Mouse (Mus musculus) erythroid progenitor cell, adult 5-6 weeks (primary cell): ENCODE results near the gene Itga9. TPM values are rescaled to one million over a fixed set of nuclear protein-coding genes. Genes with fewer than 3 reads are reported as not detected.

Experiments used
- ATAC-seq: replicated peaks from 2 replicates; pipeline ENCODE4 v1.8.0; 2016; ENCODE audit warnings: moderate number of reproducible peaks, mild to moderate bottlenecking, moderate TSS enrichment, inconsistent platforms; ENCODE audit not compliant: poor library complexity, low FRiP score, severe bottlenecking
- total RNA-seq, 2 experiments: library from RNA; stranded (forward) in 1 of 2; stranded (reverse) in 1 of 2; fragments of 150-400 nt in 1 of 2; fragments of 186-747, 209-891 nt in 1 of 2; gene quantifications; 2 replicates each; pipeline versions ENCODE4 v1.2.3 to v1.2.4; 2015 to 2017; ENCODE audit warnings: low replicate concordance in 2 of 2

The Itga9 gene
- total RNA-seq, 2 experiments from 2014 or later: 1.6 to 2.9 TPM

GRCm38 (mm10) chr9:118881946-118882284 is 275.4 kb downstream of the Itga9 start:
- ATAC-seq: no peak

- no peak for ATAC-seq
Observed at GRCm38 (mm10) chr9:118883150-118883549, 276.7 kb downstream of the Itga9 start.

GRCm38 (mm10) chr9:118885785-118886184 is 279.3 kb downstream of the Itga9 start:
- no peak for ATAC-seq

- no peak for ATAC-seq
Observed at GRCm38 (mm10) chr9:118887201-118887600, 280.7 kb downstream of the Itga9 start.

- ATAC-seq: no peak
Observed at GRCm38 (mm10) chr9:118887734-118888133, 281.2 kb downstream of the Itga9 start.

- ATAC-seq: no peak
Observed at GRCm38 (mm10) chr9:118890149-118890548, 283.7 kb downstream of the Itga9 start.

GRCm38 (mm10) chr9:118890645-118891044 is 284.2 kb downstream of the Itga9 start:
- no peak for ATAC-seq

GRCm38 (mm10) chr9:118891068-118891467 is 284.6 kb downstream of the Itga9 start:
- no peak for ATAC-seq

GRCm38 (mm10) chr9:118891593-118891992 is 285.1 kb downstream of the Itga9 start:
- ATAC-seq: no peak

GRCm38 (mm10) chr9:118895101-118895500 is 288.6 kb downstream of the Itga9 start:
- ATAC-seq: no peak

GRCm38 (mm10) chr9:118900677-118901076 is 294.2 kb downstream of the Itga9 start:
- ATAC-seq: no peak

GRCm38 (mm10) chr9:118901917-118902316 is 295.4 kb downstream of the Itga9 start:
- no peak for ATAC-seq

- ATAC-seq: peak; percentile 59
Observed at GRCm38 (mm10) chr9:118907934-118908620, 301.6 kb downstream of the Itga9 start.

GRCm38 (mm10) chr9:118913048-118913447 is 306.6 kb downstream of the Itga9 start:
- ATAC-seq: no peak

- no peak for ATAC-seq
Observed at GRCm38 (mm10) chr9:118913613-118914012, 307.1 kb downstream of the Itga9 start.

- ATAC-seq: no peak
Observed at GRCm38 (mm10) chr9:118914589-118914988, 308.1 kb downstream of the Itga9 start.

- no peak for ATAC-seq
Observed at GRCm38 (mm10) chr9:118915290-118915689, 308.8 kb downstream of the Itga9 start.

- ATAC-seq: no peak
Observed at GRCm38 (mm10) chr9:118919672-118920186, 313.2 kb downstream of the Itga9 start.

- no peak for ATAC-seq
Observed at GRCm38 (mm10) chr9:118920798-118921515, 314.5 kb downstream of the Itga9 start.

GRCm38 (mm10) chr9:118921926-118922325 is 315.4 kb downstream of the Itga9 start:
- no peak for ATAC-seq

GRCm38 (mm10) chr9:118924554-118925085 is 318.1 kb downstream of the Itga9 start:
- ATAC-seq: no peak
